Mouse (Mus musculus) embryonic facial prominence, embryonic 10.5 days (tissue): ENCODE measurements around the gene Ctns. TPM values are rescaled to one million over a fixed set of nuclear protein-coding genes. Genes with fewer than 3 reads are reported as not detected.

ENCODE experiments used
- DNase-seq: peaks from one replicate; pipeline ENCODE4 v3.0.0-alpha.2; 2017; ENCODE audit warnings: low spot score
- H3K27ac ChIP-seq: fragments of 300-500 bp; sonication (generic); replicated peaks from 2 replicates; pipeline ENCODE4 v1.5.1; 2016; ENCODE audit warnings: mild to moderate bottlenecking
- H3K27me3 ChIP-seq: fragments of 300-500 bp; sonication (generic); replicated peaks from 2 replicates; pipeline ENCODE4 v1.6.1; 2016; ENCODE audit warnings: low read depth, mild to moderate bottlenecking; ENCODE audit not compliant: poor library complexity, severe bottlenecking
- H3K36me3 ChIP-seq: fragments of 300-500 bp; sonication (generic); replicated peaks from 2 replicates; pipeline ENCODE4 v1.6.1; 2016; ENCODE audit warnings: mild to moderate bottlenecking, moderate library complexity
- H3K4me1 ChIP-seq: fragments of 300-500 bp; sonication (generic); 2 replicates; pipeline ENCODE4 v1.6.1; 2016
- H3K4me3 ChIP-seq: fragments of 300-500 bp; sonication (generic); 2 replicates; pipeline ENCODE4 v1.5.1; 2016; ENCODE audit warnings: mild to moderate bottlenecking, moderate library complexity
- H3K9me3 ChIP-seq: fragments of 300-500 bp; sonication (generic); 2 replicates; pipeline ENCODE4 v1.6.1; 2016; ENCODE audit warnings: mild to moderate bottlenecking
- WGBS: fragments of 180-500 bp; shearing (Covaris S2); methylation state at CpG from one replicate; pipeline ENCODE4 v1.1.7; 2016; 5-methylcytosine and 5-hydroxymethylcytosine counted together
- polyA plus RNA-seq: library from polyadenylated mRNA; unstranded; fragments of >200 nt; fragmentation: Nextera tagmentation; extraction: Ambion mirVana; gene quantifications from 2 replicates; pipeline ENCODE4 v1.2.1, GENCODE M21; 2016

Ctns gene
- polyA plus RNA-seq, 1 experiment from 2014 or later: 18.4 TPM

DNA sequence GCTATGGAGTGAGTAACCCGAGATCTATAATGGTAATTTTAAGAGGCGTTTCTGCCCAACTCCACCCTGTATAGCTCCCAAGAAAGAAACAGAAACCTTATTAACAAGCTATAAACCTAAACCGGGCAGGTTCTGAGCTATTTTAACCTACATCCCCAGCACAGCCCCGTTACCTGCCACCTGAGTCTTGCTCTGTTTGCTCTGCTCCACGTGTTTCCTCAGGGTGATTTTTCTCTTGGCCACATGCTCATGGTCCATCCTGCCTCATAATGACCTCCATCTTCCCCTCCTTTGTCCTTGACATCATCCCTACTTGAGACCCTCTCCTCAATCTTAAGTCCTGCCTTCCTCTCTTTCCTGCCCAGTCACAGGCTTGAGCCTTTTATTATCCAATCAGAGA, 64.6 kb downstream of the Ctns start:
- 94% methylated on average over 5 of the region's 5 CpGs for WGBS
- Histone ChIP-seq H3K9me3 (peaks cover 24% of the 10 kb centered on the region; the same call in 1 of the 2 replicates), H3K4me1 (peaks cover 38% of the 10 kb centered on the region), H3K27ac (no peak overlapping the region), H3K27me3 (no peaks in the 10 kb centered on the region), H3K4me3 (peak overlapping the region; percentile 85), H3K36me3 (peaks cover 77% of the 10 kb centered on the region)
- DNase-seq: no peak

Other genes with a start within 250 kb of the Ctns start
- 1.3 and 1.4 TPM in 2 replicates for gene Atp2a3, start 237.9 kb downstream of the Ctns start, polyA plus RNA-seq
- gene P2rx1, start 199.9 kb downstream of the Ctns start, polyA plus RNA-seq: 0.79 and 1.0 TPM in 2 replicates
- 5.6 and 6.9 TPM in 2 replicates for gene Camkk1, start 180.0 kb downstream of the Ctns start, polyA plus RNA-seq
- 13.7 and 13.8 TPM in 2 replicates for gene Ncbp3, start 151.3 kb downstream of the Ctns start, polyA plus RNA-seq
- 0.45 and 0.52 TPM in 2 replicates for gene Itgae, start 108.5 kb downstream of the Ctns start, polyA plus RNA-seq
- gene Haspin, start 60.7 kb downstream of the Ctns start, polyA plus RNA-seq: 25.0 and 26.3 TPM in 2 replicates
- 0.10 and 0.18 TPM in 2 replicates for gene P2rx5, start 38.6 kb downstream of the Ctns start, polyA plus RNA-seq
- 122 and 123 TPM in 2 replicates for gene Emc6, start 22.0 kb downstream of the Ctns start, polyA plus RNA-seq
- gene Tax1bp3, start 22.0 kb downstream of the Ctns start, polyA plus RNA-seq: 189 and 206 TPM in 2 replicates
- 0.49 and 0.86 TPM in 2 replicates for gene Shpk, start 418 bp upstream of the Ctns start, polyA plus RNA-seq
- gene Trpv1, start 35.2 kb upstream of the Ctns start, polyA plus RNA-seq: 0.10 TPM in 1 of 2 replicates, not detected in the other
- 0.04 TPM in 1 of 2 replicates, not detected in the other for gene Trpv3, start 68.3 kb upstream of the Ctns start, polyA plus RNA-seq
- gene Aspa, start 130.6 kb upstream of the Ctns start, polyA plus RNA-seq: 0.10 and 0.39 TPM in 2 replicates
- not detected in 2 replicates for gene Gm49340, start 130.7 kb upstream of the Ctns start, polyA plus RNA-seq
- gene Spata22, start 130.7 kb upstream of the Ctns start, polyA plus RNA-seq: not detected in 2 replicates
- gene Olfr20, start 151.7 kb upstream of the Ctns start, polyA plus RNA-seq: not detected in 2 replicates
- not detected in 2 replicates for gene Olfr376, start 172.2 kb upstream of the Ctns start, polyA plus RNA-seq
- not detected in 2 replicates for gene Olfr1, start 200.6 kb upstream of the Ctns start, polyA plus RNA-seq
- gene Olfr378, start 229.4 kb upstream of the Ctns start, polyA plus RNA-seq: not detected in 2 replicates